Mouse (Mus musculus) testis, adult 2 months (tissue): Measurements from ENCODE around the gene Nrxn2. TPM values are rescaled to one million over a fixed set of nuclear protein-coding genes. Genes with fewer than 3 reads are reported as not detected.
A peak's percentile ranks its signal among the peaks of the same experiment; 100 is the strongest.

ENCODE experiments used
- H3K27ac ChIP-seq: fragments of 200-500 bp; 2 replicates; pipeline ENCODE4 v1.5.1; 2012; ENCODE audit warnings: low read depth, low read length; ENCODE audit not compliant: control insufficient read depth, insufficient read depth
- H3K27me3 ChIP-seq: fragments of 200-500 bp; 2 replicates; pipeline ENCODE4 v1.6.1; 2012; ENCODE audit warnings: mild to moderate bottlenecking, low read length, moderate library complexity; ENCODE audit not compliant: control insufficient read depth, insufficient read depth
- H3K36me3 ChIP-seq: fragments of 200-500 bp; 2 replicates; pipeline ENCODE4 v1.6.1; 2012; ENCODE audit warnings: mild to moderate bottlenecking, low read length; ENCODE audit not compliant: control insufficient read depth, insufficient read depth
- H3K4me1 ChIP-seq: fragments of 200-500 bp; 2 replicates; pipeline ENCODE4 v1.6.1; 2012; ENCODE audit warnings: low read length; ENCODE audit not compliant: control insufficient read depth, insufficient read depth
- H3K4me3 ChIP-seq: fragments of 200-500 bp; 2 replicates; pipeline ENCODE4 v1.5.1; 2012; ENCODE audit warnings: low read depth, mild to moderate bottlenecking, low read length, moderate library complexity, mixed read lengths; ENCODE audit not compliant: control insufficient read depth
- CTCF ChIP-seq: fragments of 200-500 bp; IDR thresholded peaks from 2 replicates; pipeline ENCODE4 v1.5.1; 2012; ENCODE audit warnings: low read depth, mild to moderate bottlenecking, inconsistent platforms, low read length, moderate library complexity; ENCODE audit not compliant: control insufficient read depth, insufficient read depth, insufficient replicate concordance
- POLR2A ChIP-seq: fragments of 200-500 bp; IDR thresholded peaks from 2 replicates; pipeline ENCODE4 v1.6.1; 2012; ENCODE audit warnings: low read depth, mild to moderate bottlenecking, inconsistent platforms, low read length, moderate library complexity; ENCODE audit not compliant: control insufficient read depth
- polyA plus RNA-seq: library from polyadenylated mRNA; depleted of rRNA; stranded (reverse); fragments of >200 nt; gene quantifications from 2 replicates; pipeline ENCODE4 v1.2.3, GENCODE M21; 2012

Gene Nrxn2
- polyA plus RNA-seq, 1 experiment = 2.5 TPM

DNA sequence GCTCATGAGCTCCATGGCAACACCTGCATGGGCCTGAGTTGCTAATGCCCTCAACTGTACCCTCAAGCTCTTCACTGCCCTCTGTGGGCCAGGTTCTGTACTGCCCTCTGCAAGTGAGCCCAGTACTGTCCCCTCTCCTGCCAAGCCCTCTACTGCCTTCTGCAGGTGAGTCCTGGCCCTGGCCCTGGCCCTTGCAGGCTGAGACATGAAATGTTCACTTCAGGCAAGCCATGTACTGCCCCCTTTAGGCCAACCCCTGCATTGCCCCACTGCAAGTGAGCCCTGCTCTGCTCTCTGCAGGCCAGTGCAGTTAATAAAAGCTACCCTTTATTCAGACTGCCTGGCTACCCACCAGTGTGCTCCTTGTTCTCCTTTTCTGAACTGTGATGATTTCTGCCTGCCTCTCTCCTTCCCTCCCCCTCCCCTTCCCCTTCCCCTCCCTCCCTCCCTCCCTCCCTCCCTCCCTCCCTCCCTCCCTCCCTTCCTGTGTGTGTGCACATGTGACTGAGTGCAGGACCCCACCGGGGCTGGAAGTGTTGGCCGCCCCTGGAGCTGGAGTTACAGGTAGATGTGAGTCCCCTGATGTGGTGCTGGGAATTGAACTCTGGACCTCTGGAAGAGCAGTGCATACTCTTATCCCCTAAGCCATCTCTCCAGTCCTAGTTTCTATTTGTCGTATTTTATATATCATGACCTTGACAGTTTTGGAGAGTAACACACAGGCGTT is 133.9 kb downstream of the Nrxn2 start:
- no peak overlapping the region for H3K4me3 ChIP-seq
- no peak for TF ChIP-seq POLR2A
- peak; percentile 65; the same call in 1 of the 2 replicates for TF ChIP-seq CTCF
- no peaks in the 10 kb centered on the region; the same call in 1 of the 2 replicates for H3K4me1 ChIP-seq
- no peaks in the 10 kb centered on the region for H3K27me3 ChIP-seq
- H3K27ac ChIP-seq = no peak overlapping the region
- no peaks in the 10 kb centered on the region for H3K36me3 ChIP-seq

DNA sequence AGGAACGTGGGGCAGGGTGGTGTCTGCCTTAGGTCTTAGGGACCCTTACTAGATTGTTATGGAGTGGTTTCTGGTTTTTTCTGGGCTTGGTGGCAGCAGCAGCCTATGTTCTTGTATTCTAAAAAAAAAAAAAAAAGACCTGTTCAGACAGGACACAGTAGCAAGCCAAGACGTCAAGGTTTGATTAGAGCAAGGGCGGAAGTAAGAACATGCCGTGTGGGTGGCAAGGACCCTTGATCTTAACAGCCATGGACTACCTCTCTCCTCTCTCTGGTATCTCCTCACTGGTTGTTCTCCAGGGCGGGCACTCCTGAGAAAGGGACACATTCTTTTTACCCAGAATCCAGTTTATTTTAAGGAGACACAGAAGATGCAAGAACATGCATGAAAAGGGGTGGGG is 134.6 kb downstream of the Nrxn2 start:
- no peaks in the 10 kb centered on the region for H3K27me3 ChIP-seq
- H3K4me1 ChIP-seq = no peaks in the 10 kb centered on the region; the same call in 1 of the 2 replicates
- no peak overlapping the region for H3K27ac ChIP-seq
- H3K4me3 ChIP-seq = no peak overlapping the region
- no peak for TF ChIP-seq CTCF
- no peak for TF ChIP-seq POLR2A
- no peaks in the 10 kb centered on the region for H3K36me3 ChIP-seq

DNA sequence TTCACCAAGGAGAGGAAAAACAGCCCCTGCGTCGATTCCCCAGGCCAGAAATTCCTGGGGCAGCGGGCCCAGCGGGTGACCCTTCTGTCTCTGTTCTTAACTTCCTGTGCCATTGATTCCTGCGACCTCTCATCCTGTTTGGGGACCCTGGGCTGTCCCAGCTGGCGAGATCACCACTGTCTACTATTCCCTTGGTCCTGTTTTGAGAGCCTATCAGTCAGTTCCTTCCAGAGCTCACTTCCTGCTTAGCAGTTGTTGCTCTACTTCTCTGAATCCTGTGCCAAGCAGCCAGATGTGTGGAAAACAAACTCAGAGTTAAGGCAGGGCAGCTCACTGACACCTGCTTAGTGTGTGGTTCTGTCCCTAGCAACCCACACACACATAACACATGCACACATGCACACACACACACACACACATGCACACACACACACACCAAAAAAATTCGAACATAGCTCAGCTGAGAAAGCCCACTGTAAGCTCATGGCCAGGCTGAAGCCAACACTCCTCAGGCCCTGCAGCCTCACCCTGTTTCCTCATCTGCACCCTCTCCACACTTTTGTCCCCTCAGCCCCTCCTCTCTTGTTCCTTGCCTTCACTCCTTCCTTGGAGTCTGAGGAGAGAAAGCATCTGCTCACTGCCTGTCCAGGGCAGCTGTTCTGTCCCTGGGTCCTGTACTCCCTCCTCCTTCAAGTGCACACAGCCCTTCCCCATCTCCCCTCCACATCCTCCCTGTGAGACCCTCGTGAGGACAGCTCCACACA is 135.5 kb downstream of the Nrxn2 start:
- Histone ChIP-seq H3K27ac (no peak overlapping the region), H3K27me3 (no peaks in the 10 kb centered on the region)

DNA sequence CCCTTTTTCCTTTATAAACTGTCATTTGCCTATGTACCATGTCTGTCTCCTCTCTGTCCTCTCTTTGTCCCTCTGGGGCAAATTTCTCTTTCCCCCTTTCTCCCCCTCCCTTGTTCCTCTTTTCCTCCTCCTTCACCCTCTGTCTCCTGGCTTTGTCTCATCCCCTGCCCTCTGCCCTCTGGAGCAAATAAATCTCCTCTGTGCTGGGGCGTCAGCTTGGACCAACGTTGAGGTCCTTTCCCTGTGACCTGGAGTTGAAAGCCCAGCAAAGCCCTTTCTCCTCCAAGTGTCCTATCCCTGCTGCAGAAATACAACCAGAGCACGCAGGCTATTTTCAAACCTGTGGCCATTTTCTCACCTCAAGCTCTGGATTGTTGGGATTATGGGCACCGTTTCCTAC is 141.0 kb downstream of the Nrxn2 start:
- no peak overlapping the region for H3K27ac ChIP-seq
- no peaks in the 10 kb centered on the region for H3K4me1 ChIP-seq
- no peaks in the 10 kb centered on the region for H3K36me3 ChIP-seq
- no peak for TF ChIP-seq POLR2A
- TF ChIP-seq CTCF = no peak
- H3K27me3 ChIP-seq = no peaks in the 10 kb centered on the region
- H3K4me3 ChIP-seq = no peak overlapping the region

More for the DNA sequence above, 135.5 kb downstream of the Nrxn2 start:
- no peaks in the 10 kb centered on the region; the same call in 1 of the 2 replicates for H3K4me1 ChIP-seq
- TF ChIP-seq POLR2A = no peak
- no peak for TF ChIP-seq CTCF
- H3K4me3 ChIP-seq = no peak overlapping the region
- H3K36me3 ChIP-seq = no peaks in the 10 kb centered on the region

DNA sequence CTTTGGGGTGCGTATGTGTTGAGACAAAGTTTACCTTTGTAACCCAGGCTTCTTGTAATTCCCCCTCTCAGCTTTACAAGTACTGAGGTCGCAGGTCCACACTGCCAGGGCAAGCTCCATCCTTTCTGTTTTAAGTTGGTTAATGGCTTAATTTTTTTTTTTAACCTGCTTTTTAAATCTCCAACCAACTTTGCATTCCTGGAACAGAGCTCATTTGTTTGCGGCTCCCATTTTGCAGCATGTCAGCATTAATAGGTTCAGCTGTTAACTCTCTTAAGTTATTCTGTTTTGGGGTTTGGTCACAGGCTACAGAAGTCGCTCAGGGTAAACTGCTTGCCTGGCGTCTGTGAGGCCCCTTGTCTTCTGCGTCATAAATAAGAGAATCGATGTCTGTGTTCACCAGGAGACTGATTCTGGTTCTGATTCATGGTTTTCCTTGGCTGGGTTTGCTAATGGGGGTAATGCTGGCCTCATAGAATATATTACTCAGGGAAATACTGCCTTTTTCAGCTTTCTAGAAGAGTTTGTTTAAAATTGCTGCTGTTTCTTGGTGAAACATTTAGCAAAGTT is 141.8 kb downstream of the Nrxn2 start:
- Histone ChIP-seq H3K36me3 (no peaks in the 10 kb centered on the region), H3K4me3 (no peak overlapping the region), H3K27ac (no peak overlapping the region), H3K4me1 (no peaks in the 10 kb centered on the region), H3K27me3 (no peaks in the 10 kb centered on the region)
- no peak for TF ChIP-seq CTCF
- TF ChIP-seq POLR2A = no peak

DNA sequence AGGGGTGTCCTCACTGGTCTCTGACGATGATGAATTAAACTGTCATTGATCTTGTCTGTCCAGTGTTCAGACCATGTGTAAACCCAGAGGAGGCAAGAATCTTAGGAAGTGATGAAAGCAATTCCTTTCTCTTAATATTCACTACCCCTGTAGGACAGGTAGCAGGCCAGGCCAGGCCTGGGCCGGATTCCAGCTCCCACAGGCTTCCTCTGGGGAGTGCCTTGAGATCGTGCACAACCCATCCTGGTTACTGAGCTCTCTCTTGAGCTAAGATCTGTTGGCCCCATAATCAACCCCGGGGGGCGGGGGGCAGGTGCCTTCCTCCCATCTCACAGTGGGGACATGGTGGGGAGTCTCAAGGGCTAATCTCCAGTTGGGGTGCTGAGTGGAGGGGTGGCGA is 146.6 kb downstream of the Nrxn2 start:
- no peak overlapping the region for H3K4me3 ChIP-seq
- H3K27ac ChIP-seq = no peak overlapping the region
- no peaks in the 10 kb centered on the region for H3K36me3 ChIP-seq
- H3K27me3 ChIP-seq = no peaks in the 10 kb centered on the region
- no peaks in the 10 kb centered on the region for H3K4me1 ChIP-seq
- no peak for TF ChIP-seq POLR2A
- no peak for TF ChIP-seq CTCF

DNA sequence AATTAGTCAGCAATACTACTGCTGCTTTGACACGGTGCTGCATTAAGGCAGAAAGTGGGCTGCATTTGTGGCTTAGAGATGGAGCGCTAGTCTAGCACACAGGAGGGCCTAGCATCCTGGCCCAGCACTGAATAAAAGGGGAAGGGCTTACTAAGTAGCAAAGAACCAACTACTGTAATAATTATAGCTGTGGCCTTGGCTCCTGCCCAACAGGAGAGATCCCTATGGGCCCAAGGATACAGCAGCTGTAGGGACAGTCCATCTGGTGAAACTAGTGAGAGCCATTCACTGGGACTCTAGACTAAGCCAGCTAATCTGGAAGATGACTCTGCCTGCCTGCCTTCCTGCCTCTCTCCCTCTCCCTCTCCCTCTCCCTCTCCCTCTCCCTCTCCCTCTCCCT is 147.9 kb downstream of the Nrxn2 start:
- no peak overlapping the region for H3K4me3 ChIP-seq
- no peak for TF ChIP-seq POLR2A
- TF ChIP-seq CTCF = no peak
- no peaks in the 10 kb centered on the region for H3K36me3 ChIP-seq
- no peaks in the 10 kb centered on the region for H3K4me1 ChIP-seq
- H3K27me3 ChIP-seq = no peaks in the 10 kb centered on the region
- H3K27ac ChIP-seq = no peak overlapping the region
